Mouse (Mus musculus) intestine, embryonic 16.5 days (tissue): ENCODE data around the gene Slc2a1. TPM values are rescaled to one million over a fixed set of nuclear protein-coding genes. Genes with fewer than 3 reads are reported as not detected.

Source experiments
- ATAC-seq: fragments of 200-750 bp; cut with Nextera tagmentation; 2 replicates; pipeline ENCODE4 v1.8.0; 2017; ENCODE audit warnings: moderate TSS enrichment, moderate library complexity
- H3K27ac ChIP-seq: fragments of 300-500 bp; sonication (generic); 2 replicates; pipeline ENCODE4 v1.5.1; 2014; ENCODE audit warnings: mild to moderate bottlenecking, low read length
- H3K27me3 ChIP-seq: fragments of 300-500 bp; sonication (generic); replicated peaks from 2 replicates; pipeline ENCODE4 v1.6.1; 2014; ENCODE audit warnings: low read length, control low read depth, mixed read lengths; ENCODE audit not compliant: control insufficient read depth, insufficient read depth
- H3K36me3 ChIP-seq: fragments of 300-500 bp; sonication (generic); 2 replicates; pipeline ENCODE4 v1.6.1; 2014; ENCODE audit warnings: low read length, control low read depth; ENCODE audit not compliant: control insufficient read depth, insufficient read depth
- H3K4me1 ChIP-seq: fragments of 300-500 bp; sonication (generic); 2 replicates; pipeline ENCODE4 v1.6.1; 2014; ENCODE audit warnings: low read length, control low read depth, mixed read lengths; ENCODE audit not compliant: control insufficient read depth, insufficient read depth
- H3K4me2 ChIP-seq: fragments of 300-500 bp; sonication (generic); 2 replicates; pipeline ENCODE4 v1.6.1; 2014; ENCODE audit warnings: low read depth, low read length, control low read depth
- H3K4me3 ChIP-seq: fragments of 300-500 bp; sonication (generic); 2 replicates; pipeline ENCODE4 v1.5.1; 2014; ENCODE audit warnings: mild to moderate bottlenecking, low read length
- H3K9ac ChIP-seq: fragments of 300-500 bp; sonication (generic); 2 replicates; pipeline ENCODE4 v1.6.1; 2014; ENCODE audit warnings: low read depth, low read length
- H3K9me3 ChIP-seq: fragments of 300-500 bp; sonication (generic); 2 replicates; pipeline ENCODE4 v1.6.1; 2016; ENCODE audit warnings: low read length, control low read depth; ENCODE audit not compliant: control insufficient read depth
- WGBS: fragments of 180-500 bp; shearing (Covaris S2); extraction: QIAGEN DNeasy Blood & Tissue Kit; methylation state at CpG from one replicate; pipeline ENCODE4 v1.1.7; 2014; 5-methylcytosine and 5-hydroxymethylcytosine counted together
- polyA plus RNA-seq: library from polyadenylated mRNA; unstranded; fragments of >200 nt; fragmentation: Nextera tagmentation; extraction: Ambion mirVana; gene quantifications from 2 replicates; pipeline ENCODE4 v1.2.1, GENCODE M21; 2015

The Slc2a1 gene
- polyA plus RNA-seq, 1 experiment from 2014 or later, result 156 TPM

GRCm38 (mm10) chr4:119148741-119149140 lies 40.2 kb downstream of the Slc2a1 start:
- Histone ChIP-seq H3K27me3 (no peaks in the 10 kb centered on the region), H3K4me1 (no peaks in the 10 kb centered on the region), H3K4me3 (no peak overlapping the region), H3K4me2 (no peak overlapping the region), H3K9ac (no peak overlapping the region), H3K36me3 (no peaks in the 10 kb centered on the region), H3K27ac (no peak overlapping the region), H3K9me3 (no peaks in the 10 kb centered on the region)
- 79% methylated on average over 11 of the region's 11 CpGs for WGBS
- no peak for ATAC-seq

GRCm38 (mm10) chr4:119157186-119157585 lies 48.7 kb downstream of the Slc2a1 start:
- Histone ChIP-seq H3K9ac (no peak overlapping the region), H3K27me3 (no peaks in the 10 kb centered on the region), H3K9me3 (no peaks in the 10 kb centered on the region), H3K4me2 (no peak overlapping the region), H3K4me3 (no peak overlapping the region), H3K36me3 (no peaks in the 10 kb centered on the region), H3K27ac (no peak overlapping the region), H3K4me1 (no peaks in the 10 kb centered on the region)
- no peak for ATAC-seq
- 35% methylated on average over 2 of the region's 2 CpGs for WGBS

- Histone ChIP-seq H3K27ac (0 out of 2 replicates have a peak overlapping the region, but pooled peaks have one; percentile 8), H3K4me1 (no peaks in the 10 kb centered on the region), H3K36me3 (no peaks in the 10 kb centered on the region), H3K4me2 (no peak overlapping the region), H3K9ac (no peak overlapping the region), H3K9me3 (no peaks in the 10 kb centered on the region), H3K27me3 (no peaks in the 10 kb centered on the region), H3K4me3 (no peak overlapping the region)
- 61% methylated on average over 5 of the region's 5 CpGs for WGBS
- peak; percentile 91 for ATAC-seq
Observed at GRCm38 (mm10) chr4:119157891-119158290, 49.4 kb downstream of the Slc2a1 start.

GRCm38 (mm10) chr4:119161358-119161757 lies 52.8 kb downstream of the Slc2a1 start:
- Histone ChIP-seq H3K9ac (no peak overlapping the region), H3K9me3 (no peaks in the 10 kb centered on the region), H3K4me3 (no peak overlapping the region), H3K4me2 (no peak overlapping the region), H3K36me3 (no peaks in the 10 kb centered on the region), H3K27me3 (no peaks in the 10 kb centered on the region), H3K27ac (no peak overlapping the region), H3K4me1 (no peaks in the 10 kb centered on the region)
- no peak for ATAC-seq
- WGBS, result 72% methylated on average over 3 of the region's 3 CpGs

- Histone ChIP-seq H3K9ac (no peak overlapping the region), H3K27ac (no peak overlapping the region), H3K9me3 (no peaks in the 10 kb centered on the region), H3K27me3 (no peaks in the 10 kb centered on the region), H3K4me3 (no peak overlapping the region), H3K36me3 (no peaks in the 10 kb centered on the region), H3K4me1 (no peaks in the 10 kb centered on the region), H3K4me2 (no peak overlapping the region)
- no peak for ATAC-seq
- 68% methylated on average over 4 of the region's 4 CpGs for WGBS
Observed at GRCm38 (mm10) chr4:119162990-119163389, 54.5 kb downstream of the Slc2a1 start.

GRCm38 (mm10) chr4:119165916-119166315 lies 57.4 kb downstream of the Slc2a1 start:
- Histone ChIP-seq H3K9me3 (no peaks in the 10 kb centered on the region), H3K36me3 (peaks cover 3% of the 10 kb centered on the region), H3K4me1 (no peaks in the 10 kb centered on the region), H3K9ac (no peak overlapping the region), H3K4me2 (no peak overlapping the region), H3K4me3 (no peak overlapping the region), H3K27me3 (no peaks in the 10 kb centered on the region), H3K27ac (no peak overlapping the region)
- ATAC-seq, result no peak
- 74% methylated on average over 7 of the region's 7 CpGs for WGBS

- 76% methylated on average over 4 of the region's 4 CpGs for WGBS
- Histone ChIP-seq H3K4me2 (no peak overlapping the region), H3K4me3 (no peak overlapping the region), H3K4me1 (no peaks in the 10 kb centered on the region), H3K27ac (no peak overlapping the region), H3K9me3 (no peaks in the 10 kb centered on the region), H3K36me3 (peaks cover 3% of the 10 kb centered on the region), H3K9ac (no peak overlapping the region), H3K27me3 (no peaks in the 10 kb centered on the region)
- peak; percentile 63; the same call in 1 of the 2 replicates for ATAC-seq
Observed at GRCm38 (mm10) chr4:119167068-119167467, 58.6 kb downstream of the Slc2a1 start.

- Histone ChIP-seq H3K27ac (no peak overlapping the region), H3K4me3 (no peak overlapping the region), H3K9me3 (no peaks in the 10 kb centered on the region), H3K4me1 (peaks cover 1% of the 10 kb centered on the region; the same call in 1 of the 2 replicates), H3K36me3 (peaks cover 3% of the 10 kb centered on the region), H3K4me2 (no peak overlapping the region), H3K9ac (no peak overlapping the region), H3K27me3 (no peaks in the 10 kb centered on the region)
- ATAC-seq, result peak; percentile 53; the same call in 1 of the 2 replicates
- 2% methylated on average over 4 of the region's 4 CpGs for WGBS
Observed at GRCm38 (mm10) chr4:119167663-119168062, 59.2 kb downstream of the Slc2a1 start.

GRCm38 (mm10) chr4:119172919-119173650 lies 64.6 kb downstream of the Slc2a1 start:
- peak overlapping the region; percentile 35; the same call in 1 of the 2 replicates for H3K27ac ChIP-seq
- 36% methylated on average over 18 of the region's 18 CpGs for WGBS
- H3K9me3 ChIP-seq, result no peaks in the 10 kb centered on the region

More at GRCm38 (mm10) chr4:119172919-119173650, 64.6 kb downstream of the Slc2a1 start:
- H3K27me3 ChIP-seq, result no peaks in the 10 kb centered on the region
- peaks cover 3% of the 10 kb centered on the region for H3K36me3 ChIP-seq
- peak overlapping the region; percentile 78 for H3K4me3 ChIP-seq
- peak overlapping the region; percentile 91 for H3K9ac ChIP-seq
- no peak for ATAC-seq
- peaks cover 7% of the 10 kb centered on the region; the same call in 1 of the 2 replicates for H3K4me1 ChIP-seq
- peak overlapping the region; percentile 74 for H3K4me2 ChIP-seq
